Mouse (Mus musculus): ENCODE results near the gene Tmem234. TPM values are rescaled to one million over a fixed set of nuclear protein-coding genes. Genes with fewer than 3 reads are reported as not detected.

Gene Tmem234
- total RNA-seq, 2 experiments from 2014 or later, result 111 to 114 TPM

DNA sequence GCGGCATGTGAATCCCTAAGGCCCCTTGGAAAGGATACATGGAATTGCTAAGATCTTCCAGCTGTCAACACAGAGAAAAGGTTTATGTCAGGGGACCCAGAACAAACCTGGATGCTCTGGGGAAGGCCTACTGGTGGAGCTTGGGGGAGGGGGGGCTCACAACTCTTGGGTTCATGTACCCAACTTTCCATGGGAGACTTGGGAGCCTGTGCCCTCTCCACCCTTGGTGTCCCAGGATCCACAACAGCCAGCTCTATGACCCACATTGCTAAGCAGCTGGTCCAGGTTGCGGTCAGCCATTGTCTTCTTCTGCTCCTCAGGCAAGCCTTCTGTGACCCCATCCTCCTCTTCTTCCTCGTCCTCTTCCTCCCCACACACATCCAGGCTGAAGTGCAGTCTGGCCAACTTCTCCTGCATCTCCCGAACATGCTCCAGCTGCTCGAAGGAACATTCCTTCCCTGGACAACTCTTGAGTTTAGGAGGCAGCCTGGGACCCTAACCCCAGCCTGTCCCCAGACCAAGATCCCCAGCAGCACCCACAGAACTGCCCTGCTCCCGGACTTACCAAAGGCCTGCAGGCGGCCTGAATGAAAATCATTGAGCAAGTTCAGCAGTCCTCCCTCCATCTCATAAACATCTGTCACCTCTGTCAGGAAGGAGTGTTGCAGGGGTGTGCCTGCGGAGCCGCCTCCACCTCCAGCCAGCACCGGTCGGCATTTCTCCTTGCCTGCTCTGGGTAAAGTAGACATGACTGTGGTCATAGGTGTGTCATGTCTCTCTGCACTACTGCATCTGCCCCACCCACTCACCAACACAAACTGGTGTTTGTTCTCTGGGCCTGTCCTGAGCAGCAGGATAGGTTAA, 20.2 kb downstream of the Tmem234 start:
- DNase-seq (ENCODE audit: low spot score in 2 of 2), result no peak

DNA sequence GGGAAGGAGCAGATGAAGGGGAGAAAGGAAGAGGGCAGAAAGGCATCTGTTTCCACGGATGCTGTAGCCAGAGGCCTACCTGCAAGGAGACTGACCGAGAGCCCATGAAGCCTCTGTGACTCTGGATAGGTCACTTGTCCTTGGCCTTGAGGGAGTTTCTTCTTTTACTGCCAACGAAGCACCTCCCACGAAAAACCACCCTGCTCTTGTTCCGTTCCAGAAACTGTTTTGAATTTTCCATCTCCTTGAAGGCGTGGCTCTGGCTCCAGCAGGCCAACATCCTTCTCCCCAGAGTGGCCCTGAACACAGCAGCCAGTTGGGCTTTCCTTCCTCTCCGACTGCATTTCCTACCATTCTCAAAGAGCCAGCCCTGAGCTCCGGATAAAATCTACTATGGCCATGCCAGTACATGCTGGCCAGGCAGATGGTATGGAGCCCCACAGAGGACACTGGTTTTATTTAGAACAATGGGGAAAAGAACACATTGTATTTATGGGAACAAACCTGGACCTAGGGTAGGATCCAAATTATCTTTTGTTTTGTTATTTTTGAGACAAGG, 20.9 kb downstream of the Tmem234 start:
- no peak for DNase-seq (ENCODE audit: low spot score in 2 of 2)

DNA sequence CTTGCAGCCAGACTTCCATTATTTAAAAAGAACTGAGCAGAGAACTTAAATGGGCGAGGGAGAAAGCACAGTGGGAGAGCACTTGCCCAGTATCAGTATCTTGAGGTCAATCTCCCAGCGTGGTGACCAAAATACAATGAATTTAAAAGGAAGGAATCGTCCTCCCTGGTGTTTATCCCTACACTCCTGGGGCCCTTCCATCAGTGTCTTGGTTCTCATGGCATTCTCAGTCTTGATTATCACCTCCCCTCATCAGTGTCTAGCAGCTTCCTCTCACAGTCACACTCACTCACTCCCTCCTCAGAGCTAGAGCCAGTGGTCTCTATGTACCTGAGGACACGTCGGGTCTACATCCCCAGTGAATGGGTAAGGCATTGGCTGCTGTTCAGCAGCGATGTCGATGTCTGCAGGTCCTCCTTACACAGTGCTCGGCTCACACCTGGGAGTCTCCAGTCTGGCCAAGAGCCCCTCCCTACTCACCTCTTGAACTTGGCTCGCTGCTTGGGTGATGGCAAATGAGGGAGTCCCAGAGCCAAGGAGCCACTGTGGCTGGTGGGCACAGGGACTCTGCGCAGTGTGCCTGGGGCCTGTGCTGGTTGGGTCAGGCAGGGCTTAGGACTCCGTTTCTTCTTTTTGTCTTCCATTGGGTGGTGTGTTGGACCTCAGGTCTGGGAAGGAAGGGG, 21.8 kb downstream of the Tmem234 start:
- no peak for DNase-seq (ENCODE audit: low spot score in 2 of 2)

DNA sequence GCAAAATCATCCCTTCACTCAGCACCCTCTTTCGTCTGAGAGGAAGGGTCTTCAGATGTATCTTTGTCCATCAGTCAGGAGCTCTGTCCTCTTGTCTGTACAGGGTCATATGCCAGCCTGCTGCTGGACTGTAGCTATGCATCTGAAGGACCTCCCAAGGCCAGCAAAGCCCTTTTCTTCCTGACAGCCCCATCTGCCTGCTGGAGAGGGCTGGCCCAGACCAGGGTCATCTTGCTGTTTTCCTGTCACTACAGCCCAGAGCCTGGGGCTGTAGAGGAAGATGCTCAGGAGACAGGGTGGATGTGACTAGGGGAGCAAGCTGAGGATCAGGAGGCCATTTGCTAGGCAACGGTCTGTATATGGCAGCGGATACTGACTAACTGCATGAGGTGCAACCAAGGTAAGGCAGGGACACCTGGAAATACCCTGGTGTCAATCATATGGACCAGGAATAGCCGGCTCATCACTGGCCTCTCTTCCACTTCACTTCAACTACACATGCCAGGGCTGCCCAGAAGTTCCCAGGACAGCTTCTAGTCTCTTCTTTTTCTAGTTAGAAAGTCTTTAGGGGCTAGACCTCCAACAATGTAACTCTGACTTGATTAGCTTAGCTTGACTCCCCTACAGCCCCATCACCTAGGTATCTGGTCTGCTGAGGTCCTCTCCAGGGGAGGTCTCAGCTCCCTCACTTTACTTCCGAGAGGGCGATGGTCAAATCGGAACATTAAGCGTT, 22.5 kb downstream of the Tmem234 start:
- no peak for DNase-seq (ENCODE audit: low spot score in 2 of 2)

DNA sequence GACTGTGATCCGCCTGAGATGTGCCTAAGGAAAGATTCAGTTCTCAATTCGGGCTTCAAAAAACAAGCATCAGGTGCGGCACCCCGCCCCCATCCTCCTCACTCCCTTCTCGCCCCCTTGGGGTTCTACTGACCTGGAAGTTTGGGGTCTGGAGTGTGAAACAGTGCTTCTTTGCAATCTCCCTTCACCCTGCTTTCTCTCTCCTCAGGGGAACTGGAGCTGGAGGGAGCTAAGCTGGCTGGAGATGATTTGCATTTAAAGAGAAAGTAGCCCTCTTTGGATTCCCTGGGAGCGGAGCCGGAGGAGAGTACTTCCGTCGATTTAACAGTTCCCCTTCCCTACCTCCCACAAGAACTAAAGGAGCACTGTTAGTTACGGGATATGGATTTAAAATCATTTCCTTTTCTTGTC, 23.2 kb downstream of the Tmem234 start, which contains the start of gene Ccdc28b:
TSS of gene Ccdc28b (minus strand) at position 267 of the 411 bp plus-strand sequence.
- no peak for DNase-seq (ENCODE audit: low spot score in 2 of 2)

DNA sequence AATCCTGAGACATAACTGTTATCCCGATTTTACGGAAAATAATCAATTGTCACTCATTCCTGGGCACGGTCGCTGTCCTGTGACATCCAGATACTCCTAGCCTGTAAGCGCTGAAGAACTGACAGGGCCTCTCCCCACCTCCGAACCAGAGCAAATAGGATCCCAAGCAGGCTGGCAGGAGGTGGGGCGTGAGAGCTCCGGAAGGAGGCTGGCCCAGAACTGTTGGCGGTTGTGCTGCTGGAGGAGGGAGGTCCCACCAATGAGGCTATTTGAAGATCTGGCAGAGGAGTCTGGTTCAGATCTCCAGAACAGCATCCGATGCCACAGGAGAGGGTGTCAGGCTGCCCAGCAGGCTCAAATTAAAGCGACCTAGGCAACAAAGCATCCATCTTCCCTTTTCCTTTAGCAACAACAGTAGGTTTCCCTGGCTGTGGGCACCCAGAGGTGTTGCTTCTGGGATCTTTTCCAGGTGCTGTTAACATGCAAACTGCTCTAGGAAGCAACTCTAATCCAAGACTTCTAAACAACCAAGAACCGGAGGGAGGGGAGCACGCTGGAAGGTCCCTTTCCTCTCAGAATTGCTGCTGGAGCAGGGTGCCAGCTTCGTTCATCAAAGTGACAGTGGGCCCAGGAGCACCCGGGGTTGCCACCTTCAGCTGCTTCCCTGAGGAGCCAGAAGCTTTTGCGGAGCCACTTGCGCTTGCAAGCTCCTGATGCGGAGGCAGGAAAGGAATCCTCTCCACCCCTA, 24.0 kb downstream of the Tmem234 start:
- DNase-seq (ENCODE audit: low spot score in 2 of 2), result peak in 1 of 2 experiments; percentile 72

DNA sequence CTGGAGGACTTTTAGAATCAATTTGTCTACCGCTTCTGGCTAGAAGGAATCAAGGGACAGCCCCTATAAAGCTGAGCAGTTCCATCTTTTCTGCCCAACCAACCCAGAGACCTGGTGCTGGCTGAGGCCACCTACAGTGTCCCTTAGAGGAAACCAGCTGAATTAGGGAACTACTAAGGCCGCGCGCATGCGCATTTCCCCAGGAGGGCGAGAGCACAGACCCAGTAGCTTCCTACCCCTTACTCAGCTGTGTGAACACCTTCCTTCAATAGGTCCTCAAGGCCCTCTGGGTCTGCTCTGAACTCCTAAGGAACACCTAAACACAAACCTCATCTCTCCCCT, 24.5 kb downstream of the Tmem234 start:
- DNase-seq (ENCODE audit: low spot score in 2 of 2), result no peak

DNA sequence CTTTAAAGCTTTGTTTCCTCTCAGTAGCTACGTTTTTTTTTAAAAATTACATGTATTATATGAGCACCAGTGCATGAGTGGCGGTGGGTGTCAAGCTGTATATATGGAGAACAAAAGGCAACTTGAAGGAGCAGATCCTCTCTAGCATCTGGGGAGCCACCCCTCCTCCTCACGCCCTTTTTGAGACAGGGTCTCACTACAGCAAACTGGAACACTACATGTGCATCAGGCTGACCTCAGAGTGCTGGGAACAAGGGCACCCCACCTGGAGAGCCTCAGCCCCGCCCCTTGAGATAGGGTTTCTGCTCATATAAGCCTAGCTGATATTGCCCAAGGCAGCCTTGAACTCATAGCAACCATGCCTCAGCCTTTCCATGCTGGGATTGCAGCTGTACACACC, 25.0 kb downstream of the Tmem234 start:
- DNase-seq (ENCODE audit: low spot score in 2 of 2), result no peak

DNA sequence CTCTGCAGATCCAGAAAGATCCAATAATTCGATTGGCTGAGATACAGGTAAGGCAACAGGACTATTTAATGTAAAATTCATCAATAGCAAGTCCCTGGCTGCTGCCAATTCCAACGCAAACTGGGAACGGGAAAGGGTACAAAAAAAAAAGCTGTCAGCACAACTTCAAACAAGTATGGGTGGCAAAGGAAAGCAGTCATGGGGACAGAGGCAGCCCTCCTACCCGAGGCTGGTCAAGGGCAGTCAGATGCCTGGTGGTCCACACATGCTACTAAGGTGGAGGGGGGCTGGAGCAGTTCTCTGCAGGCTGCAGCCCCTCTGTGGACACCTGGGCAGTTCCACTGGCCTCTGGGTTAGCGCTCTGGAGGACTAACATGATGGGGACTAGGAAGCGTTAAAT, 25.6 kb downstream of the Tmem234 start:
- DNase-seq (ENCODE audit: low spot score in 2 of 2), result no peak

DNA sequence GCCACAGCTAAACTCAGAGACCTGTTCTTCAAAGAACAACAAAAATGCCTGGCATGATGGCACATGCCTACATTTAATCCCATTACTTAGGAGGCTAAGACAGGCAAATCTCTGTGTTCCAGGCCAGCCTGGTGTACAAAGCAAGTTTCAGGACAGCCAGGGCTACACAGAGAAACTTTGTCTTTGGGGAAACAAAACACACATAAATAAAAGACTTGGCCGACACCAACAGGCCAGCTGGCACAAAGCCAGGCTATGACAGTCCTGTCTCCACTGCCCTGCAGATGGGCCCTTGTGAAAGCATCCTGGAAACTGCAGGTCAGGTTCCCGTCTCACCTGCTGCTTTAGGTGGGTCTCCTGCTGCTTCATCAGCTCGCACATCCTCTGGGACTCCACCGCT, 30.5 kb downstream of the Tmem234 start:
- DNase-seq (ENCODE audit: low spot score in 2 of 2), result no peak

DNA sequence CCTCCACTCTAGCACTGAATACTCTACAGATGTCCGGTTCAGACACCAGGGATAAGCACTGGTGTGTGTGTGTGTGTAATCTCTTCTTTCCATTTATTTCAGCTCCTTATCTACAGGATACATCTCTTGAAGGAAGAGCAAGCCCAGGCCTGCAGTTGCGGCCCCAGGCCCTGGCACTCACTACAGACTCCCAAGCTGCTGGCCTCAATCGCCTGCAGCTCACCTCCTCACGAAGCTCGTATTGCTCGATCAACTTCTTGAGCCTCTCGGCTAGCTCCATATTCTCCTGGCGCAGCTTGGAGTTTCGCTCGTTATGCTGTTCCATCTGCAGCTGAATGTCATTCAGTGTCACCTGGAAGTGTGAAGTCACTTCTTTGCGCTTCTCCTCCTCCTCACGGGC, 31.4 kb downstream of the Tmem234 start:
- DNase-seq (ENCODE audit: low spot score in 2 of 2), result no peak

DNA sequence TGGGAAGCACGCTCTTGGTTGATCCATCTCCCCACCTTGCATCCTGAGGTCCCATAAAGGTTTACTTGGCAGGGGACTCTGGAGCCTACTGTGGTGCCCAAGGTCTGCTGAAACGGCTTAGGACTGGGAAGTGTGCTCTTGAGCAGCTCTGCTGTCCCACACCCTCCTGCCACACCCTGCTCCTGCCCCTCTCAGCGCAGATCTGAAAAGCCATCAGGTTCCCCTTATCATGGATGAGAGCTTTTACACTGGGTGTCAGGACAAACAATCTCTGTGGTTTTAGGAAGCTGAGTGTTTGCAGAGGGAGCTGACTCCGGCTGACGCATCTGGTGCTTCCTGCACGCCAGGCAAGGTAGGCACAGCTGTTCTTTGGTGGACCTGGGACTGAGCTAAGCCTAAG, 33.4 kb downstream of the Tmem234 start:
- no peak for DNase-seq (ENCODE audit: low spot score in 2 of 2)

DNA sequence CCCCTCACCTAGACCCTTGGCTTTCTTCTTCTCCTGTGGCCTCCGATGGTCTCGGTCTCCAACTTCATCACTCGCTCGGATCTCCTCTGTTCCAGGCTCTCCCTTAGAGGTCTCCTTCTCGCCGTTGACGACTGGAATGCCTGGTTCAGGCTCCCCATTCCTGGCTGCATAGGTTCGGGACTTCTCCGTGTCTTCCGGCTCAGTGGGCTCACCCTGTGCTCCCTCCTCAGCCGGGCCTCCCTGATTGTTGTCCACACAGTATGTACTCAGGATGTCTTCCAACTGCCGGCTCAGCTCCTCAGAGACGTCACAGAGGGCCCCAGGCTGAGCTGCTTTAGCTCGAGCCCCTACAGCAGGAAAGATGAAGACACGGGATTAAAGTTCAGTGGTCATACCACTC, 38.8 kb downstream of the Tmem234 start:
- no peak for DNase-seq (ENCODE audit: low spot score in 2 of 2)

DNA sequence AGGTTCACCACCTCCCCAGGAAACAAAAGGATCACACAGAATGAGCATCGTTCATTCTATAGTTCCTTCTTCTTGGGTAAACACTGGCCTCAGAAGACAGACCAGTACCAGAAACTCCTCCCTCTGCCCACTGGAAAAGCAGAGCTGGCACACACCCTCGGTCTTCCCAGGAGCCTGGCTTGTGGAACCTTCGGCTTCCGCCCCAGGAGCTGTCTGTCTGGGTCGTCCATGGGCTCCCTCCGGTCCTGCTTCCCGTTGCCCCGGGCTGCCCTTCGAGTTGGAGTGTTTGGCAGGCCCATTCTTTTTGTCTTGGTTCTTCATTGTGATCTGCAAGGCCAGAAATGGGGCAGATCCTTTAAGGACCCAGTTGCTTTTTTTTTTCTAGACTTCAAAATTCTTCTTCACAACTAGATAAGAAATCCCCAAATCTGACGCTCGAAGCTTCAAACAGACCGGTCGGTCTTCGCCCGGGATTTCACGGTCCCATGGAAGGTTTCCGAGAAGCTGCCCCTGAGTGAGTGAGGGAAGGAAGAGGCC, 39.7 kb downstream of the Tmem234 start:
- no peak for DNase-seq (ENCODE audit: low spot score in 2 of 2)

DNA sequence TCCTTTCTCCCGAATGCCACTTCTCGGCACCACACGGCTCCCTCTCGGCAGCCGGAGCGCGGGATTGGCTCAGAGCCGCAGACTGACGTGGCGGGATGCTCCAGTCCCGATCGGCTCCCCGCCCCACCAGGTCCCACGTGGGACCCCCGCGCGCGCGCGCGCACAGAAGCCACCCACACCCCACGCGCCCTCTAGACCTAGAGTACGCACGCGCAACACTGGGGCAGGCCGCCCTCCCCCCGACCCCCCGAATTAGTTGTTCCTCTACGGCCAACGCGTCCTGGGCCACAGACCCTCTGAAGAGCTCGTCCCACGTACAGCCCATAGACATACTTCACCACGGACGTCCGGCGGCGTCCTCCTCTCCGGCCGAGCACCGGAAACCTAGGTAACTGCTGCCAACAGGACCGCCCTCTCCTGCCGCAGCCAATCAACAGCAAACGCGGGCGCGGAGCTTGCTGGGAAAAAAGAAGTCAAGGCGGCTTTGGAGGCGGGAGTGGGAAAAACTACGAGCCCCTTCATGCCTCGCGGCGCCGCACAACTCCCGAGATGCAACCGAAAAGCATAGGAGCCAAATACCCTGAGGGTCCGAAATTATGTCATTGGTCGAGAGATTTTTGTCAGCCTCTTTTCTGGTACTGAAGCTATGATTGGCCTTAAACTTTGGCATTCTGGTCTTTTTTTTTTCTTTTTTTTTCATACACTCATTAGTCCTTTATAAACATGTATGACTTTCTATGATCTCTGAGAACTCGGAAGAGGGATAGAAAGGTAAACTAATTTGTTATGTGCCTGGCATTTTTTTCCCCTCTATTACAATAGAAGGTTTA, 40.4 kb downstream of the Tmem234 start, which contains the start of gene Txlna:
TSS of gene Txlna (minus strand) at position 428 of the 830 bp plus-strand sequence.
- peak; percentile 85 to 96 for DNase-seq (ENCODE audit: low spot score in 2 of 2)

DNA sequence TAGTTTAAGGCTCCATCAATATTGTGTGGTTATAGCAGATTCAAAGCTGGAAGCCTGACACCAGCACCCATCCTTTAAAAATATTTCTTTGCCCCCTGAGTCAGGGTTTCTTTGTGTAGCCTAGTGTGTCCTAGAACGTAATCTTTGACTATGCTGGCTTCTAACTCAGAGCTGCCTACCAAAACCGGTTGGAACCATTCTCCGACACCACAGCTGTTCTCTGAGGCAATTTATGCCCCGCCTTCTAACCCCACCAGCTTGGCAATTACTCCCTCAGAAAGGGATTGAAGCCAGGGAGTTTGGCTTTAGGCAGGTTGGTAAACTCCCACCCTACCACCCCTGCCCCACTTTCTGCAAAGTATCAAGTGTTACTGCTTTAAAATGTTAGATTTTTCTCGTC, 41.3 kb downstream of the Tmem234 start:
- no peak for DNase-seq (ENCODE audit: low spot score in 2 of 2)

DNA sequence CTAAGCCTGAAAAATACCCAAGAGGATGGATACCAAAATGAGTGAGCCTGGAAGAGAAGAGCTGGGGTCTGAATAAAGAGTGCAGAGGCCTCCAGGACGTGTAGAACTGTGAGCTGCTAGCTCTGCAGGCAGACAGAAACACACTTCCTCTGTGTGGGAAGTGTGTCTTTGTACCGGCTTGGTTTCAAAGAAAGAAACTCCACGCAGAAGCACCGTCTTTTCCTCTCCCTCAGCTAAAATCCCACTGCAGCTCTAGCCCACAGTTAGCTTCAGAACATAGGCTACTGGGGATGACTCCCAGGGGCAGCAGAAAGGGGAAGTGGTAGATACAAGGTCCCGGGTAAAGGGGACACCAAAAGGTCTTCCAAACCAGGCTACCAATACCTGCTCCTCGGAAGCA, 44.7 kb downstream of the Tmem234 start:
- DNase-seq (ENCODE audit: low spot score in 2 of 2), result no peak

DNA sequence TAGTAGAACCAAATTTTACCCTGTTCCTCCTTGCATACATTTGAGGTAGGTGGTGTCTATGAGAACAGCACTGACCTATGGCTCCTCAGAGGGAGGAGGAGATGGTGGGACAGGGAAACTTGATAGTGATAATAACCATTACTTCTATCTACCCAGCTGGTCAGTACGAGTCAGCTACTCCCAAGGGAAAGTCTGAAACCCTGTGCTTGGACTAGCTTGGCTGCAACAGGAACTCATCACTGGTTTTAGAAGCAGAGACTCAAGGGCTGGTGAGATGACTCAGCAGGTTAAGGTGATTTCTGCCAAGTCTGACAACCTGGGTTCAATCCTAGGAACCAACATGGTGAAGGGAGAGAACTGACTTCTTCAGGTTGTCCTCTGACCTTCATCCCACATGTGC, 48.2 kb downstream of the Tmem234 start:
- no peak for DNase-seq (ENCODE audit: low spot score in 2 of 2)

DNA sequence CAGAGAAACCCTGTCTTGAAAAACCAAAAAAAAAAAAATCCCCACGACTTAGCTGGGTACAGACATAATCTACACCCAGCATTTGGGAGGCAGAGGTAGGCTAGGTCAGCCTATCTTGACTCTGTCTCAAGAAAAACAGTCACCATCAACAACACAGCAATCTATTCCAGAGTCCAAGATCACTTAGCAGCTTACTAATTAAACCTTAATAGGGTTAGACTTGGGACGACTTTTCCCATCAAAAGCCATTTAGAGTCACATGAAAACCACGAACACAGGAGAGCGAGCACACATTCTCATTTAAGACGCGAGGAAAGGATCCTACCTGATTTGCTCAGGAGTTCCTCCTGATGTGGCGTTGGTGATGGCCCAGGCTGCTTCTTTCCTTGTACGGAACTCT, 49.9 kb downstream of the Tmem234 start:
- no peak for DNase-seq (ENCODE audit: low spot score in 2 of 2)

DNA sequence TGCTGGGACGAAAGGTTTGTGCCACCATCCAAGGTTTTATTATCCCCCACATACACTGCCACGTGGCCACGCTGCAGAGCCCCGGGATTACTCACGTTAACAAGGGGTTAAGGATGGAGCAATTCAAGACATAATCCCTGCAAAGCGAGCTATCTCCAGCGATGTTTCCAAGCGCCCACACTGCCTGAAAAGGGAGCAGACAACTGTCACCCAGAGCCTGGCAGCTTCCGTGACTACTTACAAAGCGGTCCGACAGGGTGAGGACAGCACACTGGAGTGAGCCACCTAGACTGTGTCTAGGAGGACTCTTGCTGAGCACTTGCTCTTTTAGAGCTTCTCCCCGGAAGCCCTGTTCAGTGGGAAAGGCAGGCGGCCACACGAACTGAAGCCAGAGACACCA, 54.3 kb downstream of the Tmem234 start:
- DNase-seq (ENCODE audit: low spot score in 2 of 2), result no peak

All from adrenal gland, postnatal 4 days (tissue).